Mouse (Mus musculus): ENCODE data around the gene Usp53.

DNA sequence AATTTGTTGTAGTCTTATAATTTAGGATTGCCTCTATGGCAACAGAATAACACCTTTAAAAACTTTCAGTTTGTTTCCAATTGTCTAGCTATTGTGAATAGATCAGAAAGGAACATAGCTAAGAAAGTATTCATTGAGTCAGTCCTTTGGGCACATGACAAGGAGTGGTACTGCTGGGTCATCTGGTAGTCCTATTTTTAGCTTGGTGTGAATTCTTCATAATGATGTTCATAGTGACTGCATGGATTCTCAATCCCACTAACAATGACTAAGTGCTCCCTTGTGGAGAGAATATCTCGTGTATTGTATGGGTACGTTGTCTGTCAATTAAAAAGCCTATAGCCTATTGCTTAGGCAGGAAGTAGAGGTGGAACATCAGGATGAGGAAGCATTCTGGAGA lies 34.5 kb upstream of the Usp53 start:
- TF ChIP-seq CTCF (IDR thresholded peaks at IDR 0.05; ENCODE audit: low read depth, low read length) (no peak), POLR2A (IDR thresholded peaks at IDR 0.05; ENCODE audit: borderline replicate concordance, low read depth, low read length) (no peak)

All from bone marrow macrophage, adult 2 months (primary cell).